Mouse (Mus musculus) lung, postnatal 0 days (tissue): Measurements from ENCODE around the gene Smim12. TPM values are rescaled to one million over a fixed set of nuclear protein-coding genes. Genes with fewer than 3 reads are reported as not detected.

ENCODE experiments used
- ATAC-seq: fragments of 200-750 bp; cut with Nextera tagmentation; 2 replicates; pipeline ENCODE4 v1.8.0; 2017; ENCODE audit warnings: moderate library complexity
- DNase-seq: peaks from one replicate; pipeline ENCODE4 v3.0.0-alpha.2; 2016; ENCODE audit warnings: low spot score
- H3K27ac ChIP-seq: fragments of 300-500 bp; sonication (generic); 2 replicates; pipeline ENCODE4 v1.5.1; 2014; ENCODE audit warnings: antibody characterized with exemption, mild to moderate bottlenecking, low read length, mixed read lengths
- H3K27me3 ChIP-seq: fragments of 300-500 bp; sonication (generic); replicated peaks from 2 replicates; pipeline ENCODE4 v1.6.1; 2014; ENCODE audit warnings: low read length, mixed read lengths; ENCODE audit not compliant: insufficient read depth
- H3K36me3 ChIP-seq: fragments of 300-500 bp; sonication (generic); 2 replicates; pipeline ENCODE4 v1.6.1; 2014; ENCODE audit warnings: low read length, mixed read lengths; ENCODE audit not compliant: insufficient read depth
- H3K4me1 ChIP-seq: fragments of 300-500 bp; sonication (generic); 2 replicates; pipeline ENCODE4 v1.6.1; 2014; ENCODE audit warnings: antibody characterized with exemption, low read depth, low read length, mixed read lengths; ENCODE audit not compliant: insufficient read depth
- H3K4me2 ChIP-seq: fragments of 300-500 bp; sonication (generic); replicated peaks from 2 replicates; pipeline ENCODE4 v1.6.1; 2014; ENCODE audit warnings: low read depth, mild to moderate bottlenecking, low read length, moderate library complexity, mixed read lengths
- H3K4me3 ChIP-seq: fragments of 300-500 bp; sonication (generic); 2 replicates; pipeline ENCODE4 v1.5.1; 2014; ENCODE audit warnings: low read depth, low read length
- H3K9ac ChIP-seq: fragments of 300-500 bp; sonication (generic); replicated peaks from 2 replicates; pipeline ENCODE4 v1.6.1; 2014; ENCODE audit warnings: low read depth, mild to moderate bottlenecking
- H3K9me3 ChIP-seq: fragments of 300-500 bp; sonication (generic); 2 replicates; pipeline ENCODE4 v1.6.1; 2016; ENCODE audit warnings: low read length, mixed read lengths
- CTCF ChIP-seq: IDR thresholded peaks from 2 replicates; pipeline ENCODE4 v1.5.1; 2016; ENCODE audit warnings: antibody characterized with exemption, mild to moderate bottlenecking
- EP300 ChIP-seq: IDR thresholded peaks from 2 replicates; pipeline ENCODE4 v1.6.1; 2016; ENCODE audit warnings: antibody characterized with exemption, mild to moderate bottlenecking, control low read depth
- WGBS: fragments of 180-500 bp; shearing (Covaris S2); extraction: QIAGEN DNeasy Blood & Tissue Kit; methylation state at CpG from one replicate; pipeline ENCODE4 v1.1.7; 2014; 5-methylcytosine and 5-hydroxymethylcytosine counted together
- polyA plus RNA-seq: library from polyadenylated mRNA; unstranded; fragments of >200 nt; fragmentation: Nextera tagmentation; extraction: Ambion mirVana; gene quantifications from 2 replicates; pipeline ENCODE4 v1.2.1, GENCODE M21; 2015

Gene Smim12
- polyA plus RNA-seq, 1 experiment from 2014 or later: 66.1 TPM

DNA sequence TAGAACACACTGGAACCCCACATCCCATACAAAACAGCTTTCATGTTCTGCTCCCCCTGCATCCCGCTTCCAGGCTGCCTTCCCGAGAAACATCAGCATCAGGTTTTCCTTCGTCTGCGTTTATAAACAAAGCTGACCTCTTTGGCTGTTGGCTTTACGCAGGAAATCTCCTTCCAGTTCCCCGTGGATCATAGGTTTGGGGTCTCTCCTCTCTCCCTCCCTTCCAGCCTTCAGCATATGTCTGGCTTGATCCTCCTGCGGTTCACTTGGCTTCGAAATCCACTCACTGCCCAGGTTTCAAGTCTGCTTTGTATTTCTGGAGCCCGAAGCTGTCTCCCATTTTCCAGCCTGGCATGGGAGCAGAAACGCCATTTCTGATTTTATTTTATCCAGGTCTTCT lies 20.3 kb upstream of the Smim12 start:
- no peak overlapping the region for H3K27ac ChIP-seq
- 29% methylated on average over 10 of the region's 10 CpGs for WGBS
- H3K27me3 ChIP-seq: 0 out of 2 replicates have a peak, but pooled peaks cover 2% of the 10 kb centered on the region
- H3K9ac ChIP-seq: no peak overlapping the region
- H3K9me3 ChIP-seq: no peaks in the 10 kb centered on the region
- ATAC-seq (no peak), DNase-seq (no peak)
- H3K4me2 ChIP-seq: no peak overlapping the region
- no peak overlapping the region for H3K4me3 ChIP-seq
- H3K36me3 ChIP-seq: no peaks in the 10 kb centered on the region
- TF ChIP-seq EP300: no peak
- H3K4me1 ChIP-seq: no peaks in the 10 kb centered on the region

DNA sequence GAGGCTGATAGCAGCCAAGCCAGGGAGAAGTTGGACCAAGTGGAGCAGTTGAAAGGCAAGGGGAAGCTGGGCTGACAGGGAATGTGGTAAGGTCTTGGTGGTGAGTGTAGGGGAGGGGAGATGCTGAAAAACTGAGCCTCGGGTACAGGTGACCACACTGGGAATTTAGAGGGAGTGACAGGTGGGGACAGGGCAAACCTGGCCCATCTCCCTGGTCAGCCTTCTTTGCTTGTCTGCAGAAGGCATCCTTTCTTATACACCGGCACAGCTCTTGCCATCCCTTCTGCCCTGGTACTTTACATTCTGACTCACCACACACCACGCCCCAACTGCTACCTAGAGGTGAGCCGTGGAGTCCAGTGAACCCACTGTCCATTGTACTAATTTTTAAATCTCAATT lies 19.8 kb upstream of the Smim12 start:
- 55% methylated on average over 4 of the region's 4 CpGs for WGBS
- DNase-seq (no peak), ATAC-seq (no peak)
- Histone ChIP-seq H3K27ac (no peak overlapping the region), H3K4me1 (no peaks in the 10 kb centered on the region), H3K36me3 (no peaks in the 10 kb centered on the region), H3K4me3 (no peak overlapping the region), H3K4me2 (no peak overlapping the region), H3K9me3 (no peaks in the 10 kb centered on the region), H3K9ac (no peak overlapping the region), H3K27me3 (0 out of 2 replicates have a peak, but pooled peaks cover 2% of the 10 kb centered on the region)
- TF ChIP-seq CTCF (no peak), EP300 (no peak)

DNA sequence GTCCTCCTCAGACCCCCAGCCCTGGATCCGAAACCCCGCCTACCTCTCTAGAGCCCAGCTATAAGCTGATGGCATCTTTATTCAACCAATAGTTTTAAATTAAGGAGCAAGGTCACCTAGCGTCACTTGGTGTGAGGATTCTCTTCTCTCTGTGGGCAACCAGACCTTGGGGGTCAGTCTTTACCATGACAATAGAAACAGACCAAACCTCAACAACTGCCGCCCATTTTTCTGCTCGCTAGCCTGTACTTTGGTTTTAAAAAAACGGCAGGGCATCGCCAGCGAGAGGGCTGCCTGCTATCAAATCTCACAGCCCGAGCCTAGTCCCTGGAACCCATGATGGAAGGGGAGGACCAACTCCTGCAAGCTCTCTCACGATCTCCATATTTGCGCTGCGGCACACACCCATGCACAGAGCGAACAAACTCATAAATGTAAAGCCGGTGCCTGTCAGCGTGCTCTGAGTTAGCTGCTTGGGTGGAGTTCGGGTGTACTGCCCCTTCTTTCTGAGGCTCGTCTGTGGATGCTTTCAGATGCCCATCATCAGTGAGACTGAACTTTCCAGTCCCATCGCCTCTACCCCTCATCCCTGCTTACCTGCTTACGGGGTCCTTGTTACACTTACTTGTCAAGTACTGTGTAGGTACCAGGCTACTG lies 19.0 kb upstream of the Smim12 start:
- 28% methylated on average over 19 of the region's 19 CpGs for WGBS
- Histone ChIP-seq H3K27ac (no peak overlapping the region), H3K27me3 (0 out of 2 replicates have a peak, but pooled peaks cover 2% of the 10 kb centered on the region), H3K4me2 (no peak overlapping the region), H3K9ac (no peak overlapping the region), H3K4me1 (no peaks in the 10 kb centered on the region), H3K9me3 (no peaks in the 10 kb centered on the region), H3K4me3 (no peak overlapping the region), H3K36me3 (no peaks in the 10 kb centered on the region)
- no peak for ATAC-seq
- no peak for DNase-seq
- TF ChIP-seq EP300: no peak
- TF ChIP-seq CTCF: no peak

DNA sequence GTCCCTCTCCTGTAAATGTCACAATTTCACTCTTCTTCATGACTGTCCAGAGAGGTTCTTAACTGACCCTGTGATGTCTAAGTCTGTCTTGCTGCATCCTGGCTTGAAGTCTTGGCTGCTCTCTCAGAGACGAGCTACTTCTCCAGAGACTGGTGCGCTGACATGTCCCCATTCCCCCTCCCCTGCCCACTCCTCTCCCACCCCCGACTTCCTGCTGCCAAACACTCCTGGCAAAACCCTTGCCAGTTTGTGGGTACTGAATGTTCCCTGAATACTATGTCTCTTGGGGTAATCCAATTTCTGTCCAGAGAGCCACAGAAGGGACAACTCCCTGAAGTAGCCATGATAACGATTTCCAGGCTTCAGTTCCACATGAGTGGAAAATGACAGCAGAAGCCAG lies 17.5 kb upstream of the Smim12 start:
- Histone ChIP-seq H3K27me3 (0 out of 2 replicates have a peak, but pooled peaks cover 2% of the 10 kb centered on the region), H3K4me3 (no peak overlapping the region), H3K36me3 (no peaks in the 10 kb centered on the region), H3K9me3 (no peaks in the 10 kb centered on the region), H3K4me1 (no peaks in the 10 kb centered on the region), H3K27ac (no peak overlapping the region), H3K9ac (no peak overlapping the region), H3K4me2 (no peak overlapping the region)
- DNase-seq: no peak
- TF ChIP-seq CTCF (no peak), EP300 (no peak)
- ATAC-seq: no peak
- WGBS: 55% methylated on average over 4 of the region's 4 CpGs

DNA sequence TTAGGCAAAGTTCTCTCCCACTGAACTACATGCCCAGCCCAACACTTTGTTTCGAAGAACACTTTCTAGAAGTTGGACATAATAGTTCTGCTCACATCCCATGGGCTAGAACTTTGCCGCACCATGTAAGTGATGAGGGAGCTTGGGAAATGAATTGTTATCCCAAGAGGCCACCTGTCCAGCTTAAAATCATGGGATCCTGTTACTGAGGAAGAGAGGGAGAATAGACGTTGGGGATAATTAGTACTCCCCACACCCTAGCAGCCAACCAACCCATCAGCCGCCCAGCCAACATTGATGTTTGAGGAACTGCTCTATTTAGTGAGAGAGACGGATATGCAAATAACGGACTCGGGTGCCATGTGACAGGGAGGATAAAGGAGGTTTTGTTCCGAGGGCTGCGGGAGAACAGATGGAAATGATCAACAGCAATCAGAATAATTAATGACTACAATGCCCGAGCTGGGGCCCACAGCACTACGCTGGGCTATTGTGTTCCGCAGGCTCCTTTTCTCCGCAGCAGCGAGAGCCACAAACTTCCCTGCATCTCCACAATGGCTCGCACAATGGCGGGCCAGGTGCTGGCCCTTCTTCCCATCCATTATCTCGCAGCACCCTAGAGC lies 16.4 kb upstream of the Smim12 start:
- no peak overlapping the region for H3K4me2 ChIP-seq
- no peak overlapping the region for H3K4me3 ChIP-seq
- no peaks in the 10 kb centered on the region for H3K36me3 ChIP-seq
- no peaks in the 10 kb centered on the region for H3K9me3 ChIP-seq
- no peak overlapping the region for H3K9ac ChIP-seq
- no peaks in the 10 kb centered on the region for H3K4me1 ChIP-seq
- no peak for DNase-seq
- TF ChIP-seq CTCF: no peak
- TF ChIP-seq EP300: no peak
- WGBS: 24% methylated on average over 17 of the region's 17 CpGs
- 0 out of 2 replicates have a peak, but pooled peaks cover 6% of the 10 kb centered on the region for H3K27me3 ChIP-seq
- ATAC-seq: no peak
- no peak overlapping the region for H3K27ac ChIP-seq

DNA sequence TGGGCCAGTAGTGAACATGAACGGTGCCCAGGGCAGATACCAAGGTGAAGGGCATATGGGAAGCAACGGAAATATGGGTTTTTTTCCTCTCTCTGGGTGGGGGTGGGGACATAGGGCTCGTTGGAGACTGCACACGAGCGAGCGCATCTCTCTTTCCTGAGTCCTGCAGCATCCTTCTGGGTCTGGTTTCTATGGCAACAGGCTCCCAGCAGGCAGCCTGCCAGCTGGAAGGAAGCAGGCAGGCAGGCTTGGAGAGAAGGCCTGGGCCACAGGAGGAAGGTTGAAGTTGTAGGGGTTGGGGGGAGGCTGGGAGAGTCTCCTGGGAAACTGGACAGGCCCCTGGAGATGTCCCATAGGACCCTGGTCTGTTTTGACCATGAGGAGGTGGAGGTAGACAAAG lies 11.6 kb upstream of the Smim12 start:
- Histone ChIP-seq H3K4me1 (peaks cover 5% of the 10 kb centered on the region; the same call in 1 of the 2 replicates), H3K4me3 (no peak overlapping the region), H3K27ac (no peak overlapping the region), H3K9ac (no peak overlapping the region), H3K4me2 (no peak overlapping the region), H3K9me3 (no peaks in the 10 kb centered on the region), H3K27me3 (0 out of 2 replicates have a peak, but pooled peaks cover 4% of the 10 kb centered on the region), H3K36me3 (no peaks in the 10 kb centered on the region)
- DNase-seq (no peak), ATAC-seq (no peak)
- WGBS: 42% methylated on average over 6 of the region's 6 CpGs
- TF ChIP-seq EP300: no peak
- no peak for TF ChIP-seq CTCF
